Mouse (Mus musculus): ENCODE measurements at regions not wholly inside any gene's neighbourhood (a gene's known extent, or its start where the extent isn't known, plus 50 kb on each side); places are given as distances from the start of the nearest gene placed in this dataset.

DNA sequence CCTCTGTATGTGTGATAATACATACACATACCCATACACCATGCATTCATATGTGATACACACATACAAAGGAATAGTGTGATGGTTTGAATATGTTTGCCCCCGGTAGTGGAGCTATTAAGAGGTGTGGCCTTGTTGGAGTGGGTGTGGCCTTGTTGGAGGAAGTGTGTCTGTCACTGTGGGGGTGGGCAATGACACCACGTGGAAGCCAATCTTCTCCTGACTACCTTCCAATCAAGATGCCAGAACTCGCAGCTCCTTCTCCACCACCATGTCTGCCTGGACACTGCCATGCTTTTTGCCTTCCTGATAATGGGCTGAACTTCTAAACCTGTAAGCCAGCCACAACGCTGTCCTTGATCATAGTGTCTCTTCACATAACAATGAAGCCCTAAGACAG is 86.1 kb upstream of the Pabpc6 start:
- TF ChIP-seq CTCF (IDR thresholded peaks at IDR 0.05; ENCODE audit: borderline replicate concordance, extremely low read depth, insufficient read depth, insufficient read length): no peak
- TF ChIP-seq POLR2A (IDR thresholded peaks at IDR 0.05; ENCODE audit: borderline replicate concordance, extremely low read depth, insufficient read depth, insufficient read length, poor library complexity, severe bottlenecking): no peak
